Mouse (Mus musculus): Measurements from ENCODE around the gene Mrps11. TPM values are rescaled to one million over a fixed set of nuclear protein-coding genes. Genes with fewer than 3 reads are reported as not detected.

The Mrps11 gene
- polyA plus RNA-seq, 1 experiment from 2014 or later: 77.3 TPM

GRCm38 (mm10) chr7:78791359-78792222 is 8.7 kb downstream of the Mrps11 start:
- Histone ChIP-seq H3K4me3 (replicated peaks; ENCODE audit: low read depth, low read length) (no peak overlapping the region), H3K36me3 (ENCODE audit: insufficient read depth, low read length) (peaks cover 17% of the 10 kb centered on the region), H3K27ac (no peak overlapping the region), H3K4me1 (replicated peaks; ENCODE audit: insufficient read depth, low read length) (no peaks in the 10 kb centered on the region), H3K9me3 (replicated peaks; ENCODE audit: low read length) (no peaks in the 10 kb centered on the region), H3K27me3 (ENCODE audit: insufficient read depth, low read length) (no peaks in the 10 kb centered on the region), H3K9ac (ENCODE audit: low read depth, low read length) (no peak overlapping the region), H3K4me2 (ENCODE audit: low read length) (no peak overlapping the region)
- WGBS: 77% methylated on average over 15 of the region's 15 CpGs
- ATAC-seq (replicated peaks; ENCODE audit: low FRiP score, low read depth): peak; percentile 66; the same call in 1 of the 2 replicates
- peak; percentile 89 for DNase-seq (ENCODE audit: low spot score)
- peak; percentile 95 for TF ChIP-seq CTCF (IDR thresholded peaks at IDR 0.05; ENCODE audit: low read depth)

GRCm38 (mm10) chr7:78793895-78794570 is 11.1 kb downstream of the Mrps11 start:
- H3K27me3 ChIP-seq (ENCODE audit: insufficient read depth, low read length): no peaks in the 10 kb centered on the region
- H3K9me3 ChIP-seq (replicated peaks; ENCODE audit: low read length): no peaks in the 10 kb centered on the region
- H3K27ac ChIP-seq: no peak overlapping the region
- no peak overlapping the region for H3K9ac ChIP-seq (ENCODE audit: low read depth, low read length)
- ATAC-seq (replicated peaks; ENCODE audit: low FRiP score, low read depth) (no peak), DNase-seq (ENCODE audit: low spot score) (no peak)
- H3K4me2 ChIP-seq (ENCODE audit: low read length): no peak overlapping the region
- no peak for TF ChIP-seq CTCF (IDR thresholded peaks at IDR 0.05; ENCODE audit: low read depth)
- 79% methylated on average over 13 of the region's 13 CpGs for WGBS
- peaks cover 15% of the 10 kb centered on the region for H3K36me3 ChIP-seq (ENCODE audit: insufficient read depth, low read length)
- no peaks in the 10 kb centered on the region for H3K4me1 ChIP-seq (replicated peaks; ENCODE audit: insufficient read depth, low read length)
- H3K4me3 ChIP-seq (replicated peaks; ENCODE audit: low read depth, low read length): no peak overlapping the region

- no peaks in the 10 kb centered on the region for H3K9me3 ChIP-seq (replicated peaks; ENCODE audit: low read length)
- peaks cover 11% of the 10 kb centered on the region for H3K36me3 ChIP-seq (ENCODE audit: insufficient read depth, low read length)
- TF ChIP-seq CTCF (IDR thresholded peaks at IDR 0.05; ENCODE audit: low read depth): no peak
- ATAC-seq (replicated peaks; ENCODE audit: low FRiP score, low read depth) (no peak), DNase-seq (ENCODE audit: low spot score) (no peak)
- no peak overlapping the region for H3K9ac ChIP-seq (ENCODE audit: low read depth, low read length)
- 61% methylated on average over 6 of the region's 6 CpGs for WGBS
- H3K4me1 ChIP-seq (replicated peaks; ENCODE audit: insufficient read depth, low read length): no peaks in the 10 kb centered on the region
- H3K27ac ChIP-seq: no peak overlapping the region
- H3K4me2 ChIP-seq (ENCODE audit: low read length): no peak overlapping the region
- no peaks in the 10 kb centered on the region for H3K27me3 ChIP-seq (ENCODE audit: insufficient read depth, low read length)
- H3K4me3 ChIP-seq (replicated peaks; ENCODE audit: low read depth, low read length): no peak overlapping the region
Measured at GRCm38 (mm10) chr7:78794571-78795092, 11.7 kb downstream of the Mrps11 start.

DNA sequence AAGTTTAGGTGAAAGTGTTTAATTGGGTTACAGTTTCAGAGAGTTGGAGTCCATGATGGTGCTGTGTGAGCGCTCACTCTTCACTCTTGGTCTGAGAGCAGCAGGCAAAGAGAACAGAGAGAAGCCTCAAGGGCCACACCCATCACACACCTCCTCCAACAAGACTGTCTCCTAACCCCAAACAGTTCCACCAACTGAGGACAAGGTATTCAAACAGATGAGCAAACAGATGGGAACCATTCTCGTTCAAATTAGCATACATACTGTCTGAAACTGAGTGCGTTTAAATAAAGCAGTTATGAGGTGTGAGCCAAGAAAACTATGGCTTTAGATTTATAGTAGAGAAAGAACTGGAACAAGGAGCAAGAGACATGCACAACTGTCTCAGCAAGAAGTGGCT is 13.7 kb downstream of the Mrps11 start:
- H3K36me3 ChIP-seq (ENCODE audit: insufficient read depth, low read length): peaks cover 3% of the 10 kb centered on the region; the same call in 1 of the 2 replicates
- WGBS: 91% methylated on average over 3 of the region's 3 CpGs
- no peak overlapping the region for H3K4me2 ChIP-seq (ENCODE audit: low read length)
- DNase-seq (ENCODE audit: low spot score) (no peak), ATAC-seq (replicated peaks; ENCODE audit: low FRiP score, low read depth) (no peak)
- H3K9me3 ChIP-seq (replicated peaks; ENCODE audit: low read length): no peaks in the 10 kb centered on the region
- no peak overlapping the region for H3K4me3 ChIP-seq (replicated peaks; ENCODE audit: low read depth, low read length)
- no peaks in the 10 kb centered on the region for H3K4me1 ChIP-seq (replicated peaks; ENCODE audit: insufficient read depth, low read length)
- no peak overlapping the region for H3K9ac ChIP-seq (ENCODE audit: low read depth, low read length)
- H3K27ac ChIP-seq: no peak overlapping the region
- no peaks in the 10 kb centered on the region for H3K27me3 ChIP-seq (ENCODE audit: insufficient read depth, low read length)
- no peak for TF ChIP-seq CTCF (IDR thresholded peaks at IDR 0.05; ENCODE audit: low read depth)

- Histone ChIP-seq H3K27me3 (ENCODE audit: insufficient read depth, low read length) (no peaks in the 10 kb centered on the region), H3K4me1 (replicated peaks; ENCODE audit: insufficient read depth, low read length) (no peaks in the 10 kb centered on the region), H3K9ac (ENCODE audit: low read depth, low read length) (no peak overlapping the region), H3K36me3 (ENCODE audit: insufficient read depth, low read length) (no peaks in the 10 kb centered on the region), H3K4me3 (replicated peaks; ENCODE audit: low read depth, low read length) (no peak overlapping the region), H3K27ac (no peak overlapping the region), H3K4me2 (ENCODE audit: low read length) (no peak overlapping the region), H3K9me3 (replicated peaks; ENCODE audit: low read length) (no peaks in the 10 kb centered on the region)
- WGBS: 73% methylated on average over 8 of the region's 9 CpGs
- no peak for TF ChIP-seq CTCF (IDR thresholded peaks at IDR 0.05; ENCODE audit: low read depth)
- ATAC-seq (replicated peaks; ENCODE audit: low FRiP score, low read depth) (no peak), DNase-seq (ENCODE audit: low spot score) (no peak)
Measured at GRCm38 (mm10) chr7:78797843-78798455, 15.0 kb downstream of the Mrps11 start.
